Mouse (Mus musculus): Measurements from ENCODE around the gene Gm12248. TPM values are rescaled to one million over a fixed set of nuclear protein-coding genes. Genes with fewer than 3 reads are reported as not detected.
A peak's percentile ranks its signal among the peaks of the same experiment; 100 is the strongest.
"Not testable (repeated sequence)": the region's sequence is repeated elsewhere in the genome, so short reads cannot be mapped to it uniquely, and the experiment has no call there.

The Gm12248 gene
- polyA plus RNA-seq, 1 experiment from 2014 or later = not detected

DNA sequence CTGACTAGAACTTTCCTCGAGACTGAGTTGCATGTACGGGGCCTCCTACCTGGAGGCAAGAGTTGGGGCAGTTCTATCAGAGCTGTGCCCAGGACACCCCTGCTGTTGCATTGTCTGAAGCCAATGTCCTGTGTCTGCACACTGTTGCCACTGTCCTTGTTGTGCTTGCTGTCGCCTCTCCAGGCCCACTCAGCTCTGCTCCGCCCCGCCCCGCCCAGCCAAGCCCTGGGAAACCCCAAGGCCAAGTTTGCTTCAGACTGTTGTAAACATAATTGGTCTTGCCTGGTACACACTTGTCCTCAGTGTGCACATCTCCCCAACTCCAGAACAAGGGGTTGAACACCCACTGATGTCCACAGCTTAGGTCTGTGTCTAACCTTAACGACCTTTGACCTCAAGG, 33.2 kb downstream of the Gm12248 start:
- not testable (repeated sequence) for H3K9me3 ChIP-seq; H3K27ac ChIP-seq (replicated peaks); H3K4me3 ChIP-seq; DNase-seq (ENCODE audit: low spot score); H3K4me1 ChIP-seq; H3K27me3 ChIP-seq (replicated peaks; ENCODE audit: low read depth, poor library complexity, severe bottlenecking)
- 93% methylated on average over 7 of the region's 7 CpGs for WGBS
- peaks cover 77% of the 10 kb centered on the region for H3K36me3 ChIP-seq (replicated peaks)

DNA sequence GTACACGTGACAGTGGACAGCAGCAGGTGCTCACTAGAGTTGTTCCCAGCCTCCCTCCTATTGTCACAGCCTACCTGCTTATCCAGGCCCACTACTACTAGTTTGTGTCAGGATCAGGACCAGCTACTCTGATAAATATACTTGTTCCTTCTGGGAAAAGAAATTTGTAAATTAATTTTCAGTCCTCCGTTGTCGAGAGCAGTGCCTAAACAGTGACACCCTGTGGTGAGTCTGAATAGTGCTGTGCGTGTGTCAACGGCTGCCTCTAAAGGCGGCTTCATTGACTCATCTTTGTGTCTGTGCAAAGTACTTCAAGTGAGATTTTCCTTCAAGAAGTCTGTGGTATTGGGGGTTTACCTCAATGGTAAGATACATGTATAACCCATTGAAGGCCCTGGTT, 35.5 kb downstream of the Gm12248 start:
- no peak overlapping the region for H3K27ac ChIP-seq (replicated peaks)
- peaks cover 88% of the 10 kb centered on the region for H3K36me3 ChIP-seq (replicated peaks)
- peak; percentile 24 for DNase-seq (ENCODE audit: low spot score)
- 76% methylated on average over 6 of the region's 6 CpGs for WGBS
- no peaks in the 10 kb centered on the region for H3K9me3 ChIP-seq
- no peak overlapping the region for H3K4me3 ChIP-seq
- no peaks in the 10 kb centered on the region for H3K27me3 ChIP-seq (replicated peaks; ENCODE audit: low read depth, poor library complexity, severe bottlenecking)
- no peaks in the 10 kb centered on the region for H3K4me1 ChIP-seq

- no peak overlapping the region for H3K27ac ChIP-seq (replicated peaks)
- H3K36me3 ChIP-seq (replicated peaks) = peaks cover 90% of the 10 kb centered on the region
- no peak for DNase-seq (ENCODE audit: low spot score)
Observed at GRCm38 (mm10) chr11:58046438-58046837, 46.5 kb downstream of the Gm12248 start.

GRCm38 (mm10) chr11:58042861-58043431, 50.0 kb downstream of the Gm12248 start:
- H3K36me3 ChIP-seq (replicated peaks) = peaks cover 63% of the 10 kb centered on the region

More at GRCm38 (mm10) chr11:58046438-58046837, 46.5 kb downstream of the Gm12248 start:
- Histone ChIP-seq H3K27me3 (replicated peaks; ENCODE audit: low read depth, poor library complexity, severe bottlenecking) (no peaks in the 10 kb centered on the region), H3K4me1 (no peaks in the 10 kb centered on the region), H3K9me3 (no peaks in the 10 kb centered on the region), H3K4me3 (no peak overlapping the region)
- WGBS = 80% methylated on average over 4 of the region's 4 CpGs

GRCm38 (mm10) chr11:58039027-58039426, 53.9 kb downstream of the Gm12248 start:
- DNase-seq (ENCODE audit: low spot score) = no peak
- H3K4me3 ChIP-seq = no peak overlapping the region
- H3K27ac ChIP-seq (replicated peaks) = no peak overlapping the region
- no peaks in the 10 kb centered on the region for H3K9me3 ChIP-seq
- no peaks in the 10 kb centered on the region for H3K27me3 ChIP-seq (replicated peaks; ENCODE audit: low read depth, poor library complexity, severe bottlenecking)
- H3K4me1 ChIP-seq = peaks cover 8% of the 10 kb centered on the region; the same call in 1 of the 2 replicates
- 76% methylated on average over 1 of the region's 1 CpGs for WGBS
- peaks cover 33% of the 10 kb centered on the region for H3K36me3 ChIP-seq (replicated peaks)

More at GRCm38 (mm10) chr11:58042861-58043431, 50.0 kb downstream of the Gm12248 start:
- Histone ChIP-seq H3K27me3 (replicated peaks; ENCODE audit: low read depth, poor library complexity, severe bottlenecking) (no peaks in the 10 kb centered on the region), H3K27ac (replicated peaks) (no peak overlapping the region), H3K4me1 (no peaks in the 10 kb centered on the region), H3K4me3 (no peak overlapping the region), H3K9me3 (no peaks in the 10 kb centered on the region)
- WGBS = 94% methylated on average over 5 of the region's 5 CpGs
- DNase-seq (ENCODE audit: low spot score) = no peak

DNA sequence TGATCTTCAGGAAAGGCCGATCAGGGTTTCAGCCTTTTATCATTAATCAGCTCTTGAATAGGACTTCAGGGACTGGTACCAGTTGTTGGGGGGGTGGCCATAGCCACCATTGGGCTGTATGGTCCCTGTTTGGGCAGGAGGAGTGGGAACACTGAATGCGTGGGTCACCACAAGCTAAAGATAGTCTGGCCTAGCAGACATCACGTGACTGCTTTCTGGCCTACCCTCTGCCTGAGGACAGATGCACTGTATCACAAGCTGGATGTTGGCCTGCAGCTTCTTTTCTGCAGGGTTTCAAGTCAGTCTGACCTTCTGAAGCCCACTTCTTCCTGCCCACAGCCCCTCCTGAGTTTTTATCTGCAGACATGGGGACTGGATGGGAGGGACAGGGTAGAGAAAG, 59.3 kb downstream of the Gm12248 start:
- WGBS = 88% methylated on average over 3 of the region's 3 CpGs
- peaks cover 5% of the 10 kb centered on the region; the same call in 1 of the 2 replicates for H3K36me3 ChIP-seq (replicated peaks)
- no peak overlapping the region for H3K27ac ChIP-seq (replicated peaks)
- no peaks in the 10 kb centered on the region for H3K9me3 ChIP-seq
- peaks cover 12% of the 10 kb centered on the region for H3K4me1 ChIP-seq
- no peaks in the 10 kb centered on the region for H3K27me3 ChIP-seq (replicated peaks; ENCODE audit: low read depth, poor library complexity, severe bottlenecking)
- no peak overlapping the region for H3K4me3 ChIP-seq
- no peak for DNase-seq (ENCODE audit: low spot score)

DNA sequence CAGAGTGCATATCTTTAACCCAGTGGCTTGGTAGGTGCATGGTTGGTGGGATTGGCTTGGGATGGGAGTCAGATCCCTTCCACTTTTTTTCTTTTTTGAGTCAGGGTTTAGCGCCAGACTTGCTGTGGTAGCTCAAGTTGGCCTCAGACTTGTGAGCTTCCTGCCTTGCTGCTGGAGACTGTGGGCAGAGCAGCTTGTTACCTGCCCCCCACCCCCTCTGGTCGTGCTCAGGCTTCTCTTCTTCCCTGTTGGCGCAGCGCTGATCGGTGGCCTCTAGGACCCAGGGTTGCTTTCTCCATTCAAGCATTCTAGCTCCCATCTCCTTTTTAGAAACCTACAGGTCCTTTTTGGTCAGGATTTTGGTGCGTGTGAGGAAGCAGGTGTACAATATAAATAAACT, 61.8 kb downstream of the Gm12248 start:
- no peaks in the 10 kb centered on the region for H3K27me3 ChIP-seq (replicated peaks; ENCODE audit: low read depth, poor library complexity, severe bottlenecking)
- peaks cover 16% of the 10 kb centered on the region for H3K36me3 ChIP-seq (replicated peaks)
- H3K4me3 ChIP-seq = no peak overlapping the region
- peaks cover 18% of the 10 kb centered on the region for H3K4me1 ChIP-seq
- no peaks in the 10 kb centered on the region for H3K9me3 ChIP-seq
- H3K27ac ChIP-seq (replicated peaks) = no peak overlapping the region
- DNase-seq (ENCODE audit: low spot score) = no peak
- WGBS = 77% methylated on average over 6 of the region's 6 CpGs

DNA sequence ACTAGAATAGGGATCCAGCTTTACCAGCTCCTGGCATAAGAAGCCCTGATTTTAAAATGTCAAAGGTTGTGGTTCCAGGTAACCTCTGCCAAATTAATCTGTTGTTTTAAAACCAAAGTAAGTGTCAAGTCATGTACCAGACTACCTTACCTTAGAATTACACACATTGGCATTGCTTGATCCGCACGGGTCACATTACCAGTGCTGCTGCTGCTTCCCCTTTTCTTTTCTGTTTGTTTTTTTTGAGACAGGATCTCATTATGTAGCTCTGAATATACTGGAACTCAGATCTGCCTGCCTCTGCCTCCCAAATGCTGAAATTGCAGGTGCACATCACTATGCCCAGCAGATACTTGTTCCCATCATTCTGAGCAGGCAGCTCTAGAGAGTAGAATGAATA, 63.1 kb downstream of the Gm12248 start:
- H3K36me3 ChIP-seq (replicated peaks) = peaks cover 16% of the 10 kb centered on the region
- H3K4me1 ChIP-seq = peaks cover 16% of the 10 kb centered on the region
- H3K27ac ChIP-seq (replicated peaks) = no peak overlapping the region
- DNase-seq (ENCODE audit: low spot score) = no peak
- no peak overlapping the region for H3K4me3 ChIP-seq
- 87% methylated on average over 2 of the region's 2 CpGs for WGBS
- H3K9me3 ChIP-seq = no peaks in the 10 kb centered on the region
- H3K27me3 ChIP-seq (replicated peaks; ENCODE audit: low read depth, poor library complexity, severe bottlenecking) = no peaks in the 10 kb centered on the region

DNA sequence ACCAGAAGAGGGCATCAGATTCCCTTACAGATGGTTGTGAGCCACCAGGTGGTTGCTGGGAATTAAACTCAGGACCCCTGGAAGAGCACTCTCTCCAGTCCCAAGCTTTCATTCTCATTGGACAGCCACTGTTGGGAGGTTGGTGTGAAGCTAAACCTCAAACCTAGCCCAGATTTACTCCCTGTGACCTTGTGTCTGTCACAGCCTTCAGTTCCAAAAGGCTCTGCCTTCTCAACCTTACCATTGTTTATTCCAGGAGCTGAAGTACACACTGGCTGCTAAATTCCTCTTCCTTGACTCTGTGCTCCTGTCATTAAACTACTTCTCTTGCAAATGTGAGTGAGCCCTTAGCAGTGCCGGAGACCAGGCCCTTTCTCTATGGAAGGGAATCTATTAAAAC, 64.0 kb downstream of the Gm12248 start:
- Histone ChIP-seq H3K9me3 (no peaks in the 10 kb centered on the region), H3K27me3 (replicated peaks; ENCODE audit: low read depth, poor library complexity, severe bottlenecking) (no peaks in the 10 kb centered on the region), H3K4me1 (peaks cover 19% of the 10 kb centered on the region; the same call in 1 of the 2 replicates), H3K4me3 (no peak overlapping the region), H3K27ac (replicated peaks) (no peak overlapping the region), H3K36me3 (replicated peaks) (peaks cover 16% of the 10 kb centered on the region)
- no peak for DNase-seq (ENCODE audit: low spot score)
- 91% methylated on average over 1 of the region's 1 CpGs for WGBS

DNA sequence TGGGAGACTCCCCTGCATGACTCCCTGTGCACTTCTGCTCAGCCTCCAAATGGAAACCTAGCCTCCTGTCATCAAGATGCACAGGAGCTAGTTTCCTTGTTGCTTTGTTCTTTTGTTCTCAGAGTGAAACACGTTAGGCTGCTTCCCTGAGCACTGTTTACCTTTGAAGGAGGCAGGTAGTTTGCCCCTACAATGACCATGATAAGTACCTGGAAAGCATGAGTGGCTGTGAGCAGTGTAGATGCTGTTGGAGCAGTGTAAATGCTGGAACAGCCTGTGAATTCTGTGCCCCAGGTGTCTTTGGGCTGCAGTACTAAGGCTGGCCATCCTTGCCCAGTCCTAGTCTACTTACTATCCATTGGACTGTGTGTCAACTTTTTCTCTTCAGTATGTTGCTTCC, 66.1 kb downstream of the Gm12248 start:
- no peak overlapping the region for H3K27ac ChIP-seq (replicated peaks)
- no peak for DNase-seq (ENCODE audit: low spot score)
- H3K4me1 ChIP-seq = peaks cover 22% of the 10 kb centered on the region
- no peaks in the 10 kb centered on the region for H3K9me3 ChIP-seq
- H3K4me3 ChIP-seq = no peak overlapping the region
- WGBS = 77% methylated on average over 1 of the region's 1 CpGs
- no peaks in the 10 kb centered on the region for H3K27me3 ChIP-seq (replicated peaks; ENCODE audit: low read depth, poor library complexity, severe bottlenecking)
- H3K36me3 ChIP-seq (replicated peaks) = peaks cover 16% of the 10 kb centered on the region

- DNase-seq (ENCODE audit: low spot score) = no peak
- WGBS = 62% methylated on average over 3 of the region's 3 CpGs
- H3K27me3 ChIP-seq (replicated peaks; ENCODE audit: low read depth, poor library complexity, severe bottlenecking) = no peaks in the 10 kb centered on the region
- no peaks in the 10 kb centered on the region for H3K9me3 ChIP-seq
- no peak overlapping the region for H3K27ac ChIP-seq (replicated peaks)
- peaks cover 27% of the 10 kb centered on the region for H3K4me1 ChIP-seq
- H3K4me3 ChIP-seq = no peak overlapping the region
- H3K36me3 ChIP-seq (replicated peaks) = peaks cover 16% of the 10 kb centered on the region
Observed at GRCm38 (mm10) chr11:58026337-58026736, 66.6 kb downstream of the Gm12248 start.

- Histone ChIP-seq H3K27ac (replicated peaks) (no peak overlapping the region), H3K27me3 (replicated peaks; ENCODE audit: low read depth, poor library complexity, severe bottlenecking) (no peaks in the 10 kb centered on the region), H3K36me3 (replicated peaks) (peaks cover 16% of the 10 kb centered on the region), H3K4me1 (peaks cover 31% of the 10 kb centered on the region), H3K9me3 (no peaks in the 10 kb centered on the region), H3K4me3 (no peak overlapping the region)
- 89% methylated on average over 4 of the region's 4 CpGs for WGBS
- no peak for DNase-seq (ENCODE audit: low spot score)
Observed at GRCm38 (mm10) chr11:58025881-58026280, 67.1 kb downstream of the Gm12248 start.

- 90% methylated on average over 2 of the region's 2 CpGs for WGBS
- Histone ChIP-seq H3K27ac (replicated peaks) (no peak overlapping the region), H3K4me3 (no peak overlapping the region), H3K27me3 (replicated peaks; ENCODE audit: low read depth, poor library complexity, severe bottlenecking) (no peaks in the 10 kb centered on the region), H3K9me3 (no peaks in the 10 kb centered on the region), H3K4me1 (peaks cover 31% of the 10 kb centered on the region), H3K36me3 (replicated peaks) (peaks cover 16% of the 10 kb centered on the region)
- no peak for DNase-seq (ENCODE audit: low spot score)
Observed at GRCm38 (mm10) chr11:58024671-58025070, 68.3 kb downstream of the Gm12248 start.

Measured in embryonic facial prominence, embryonic 10.5 days (tissue).